Mouse (Mus musculus) limb, embryonic 14.5 days (tissue): Measurements from ENCODE around the gene Opn4. TPM values are rescaled to one million over a fixed set of nuclear protein-coding genes. Genes with fewer than 3 reads are reported as not detected.

Experiments
- ATAC-seq: fragments of 200-750 bp; cut with Nextera tagmentation; 2 replicates; pipeline ENCODE4 v1.8.0; 2017; ENCODE audit warnings: low read depth, moderate number of reproducible peaks, moderate TSS enrichment; ENCODE audit not compliant: low FRiP score
- DNase-seq: peaks from one replicate; pipeline ENCODE4 v3.0.0-alpha.2; 2015; ENCODE audit warnings: low spot score
- H3K27ac ChIP-seq: fragments of 300-500 bp; sonication (generic); replicated peaks from 2 replicates; pipeline ENCODE4 v1.5.1; 2014; ENCODE audit warnings: low read depth, mild to moderate bottlenecking, low read length, moderate library complexity, mixed read lengths
- H3K27me3 ChIP-seq: fragments of 300-500 bp; sonication (generic); 2 replicates; pipeline ENCODE4 v1.6.1; 2014; ENCODE audit warnings: low read length, mixed read lengths; ENCODE audit not compliant: control insufficient read depth, insufficient read depth
- H3K36me3 ChIP-seq: fragments of 300-500 bp; sonication (generic); 2 replicates; pipeline ENCODE4 v1.6.1; 2014; ENCODE audit warnings: mild to moderate bottlenecking, low read length, moderate library complexity, mixed read lengths; ENCODE audit not compliant: control insufficient read depth, insufficient read depth
- H3K4me1 ChIP-seq: fragments of 300-500 bp; sonication (generic); 2 replicates; pipeline ENCODE4 v1.6.1; 2014; ENCODE audit warnings: antibody characterized with exemption, low read length, mixed read lengths; ENCODE audit not compliant: control insufficient read depth, insufficient read depth
- H3K4me2 ChIP-seq: fragments of 300-500 bp; sonication (generic); replicated peaks from 2 replicates; pipeline ENCODE4 v1.6.1; 2014; ENCODE audit warnings: low read depth, mild to moderate bottlenecking, low read length, moderate library complexity; ENCODE audit not compliant: severe bottlenecking
- H3K4me3 ChIP-seq: fragments of 300-500 bp; sonication (generic); replicated peaks from 2 replicates; pipeline ENCODE4 v1.5.1; 2014; ENCODE audit warnings: low read length
- H3K9ac ChIP-seq: fragments of 300-500 bp; sonication (generic); 2 replicates; pipeline ENCODE4 v1.6.1; 2014; ENCODE audit warnings: mild to moderate bottlenecking, low read depth, low read length, moderate library complexity; ENCODE audit not compliant: severe bottlenecking
- H3K9me3 ChIP-seq: fragments of 300-500 bp; sonication (generic); 2 replicates; pipeline ENCODE4 v1.6.1; 2016; ENCODE audit warnings: low read length; ENCODE audit not compliant: control insufficient read depth
- POLR2A ChIP-seq: fragments of 200-500 bp; IDR thresholded peaks from 2 replicates; pipeline ENCODE4 v1.8.0; 2012; ENCODE audit warnings: inconsistent platforms, mild to moderate bottlenecking, moderate library complexity, borderline replicate concordance; ENCODE audit not compliant: insufficient read depth, insufficient read length; ENCODE audit errors: extremely low read depth
- WGBS: fragments of 180-500 bp; shearing (Covaris S2); extraction: QIAGEN DNeasy Blood & Tissue Kit; methylation state at CpG from one replicate; pipeline ENCODE4 v1.1.7; 2014; 5-methylcytosine and 5-hydroxymethylcytosine counted together
- polyA plus RNA-seq, 2 experiments: library from polyadenylated mRNA; depleted of rRNA in 1 of 2; stranded (reverse) in 1 of 2; unstranded in 1 of 2; fragments of >200 nt; fragmentation: Nextera tagmentation in 1 of 2; extraction: Ambion mirVana in 1 of 2; gene quantifications; 2 replicates each; pipeline versions ENCODE4 v1.2.1 to v1.2.3; 2012 to 2014

Gene Opn4
- polyA plus RNA-seq, 2 experiments: 0.09 to 0.25 TPM

- H3K27me3 ChIP-seq: no peaks in the 10 kb centered on the region
- H3K27ac ChIP-seq: no peak overlapping the region
- no peak overlapping the region for H3K4me3 ChIP-seq
- H3K4me2 ChIP-seq: no peak overlapping the region
- WGBS: 90% methylated on average over 5 of the region's 5 CpGs
- DNase-seq: no peak
- no peak for TF ChIP-seq POLR2A
- H3K9ac ChIP-seq: no peak overlapping the region
- no peaks in the 10 kb centered on the region for H3K9me3 ChIP-seq
- H3K36me3 ChIP-seq: no peaks in the 10 kb centered on the region
- H3K4me1 ChIP-seq: no peaks in the 10 kb centered on the region
- ATAC-seq: no peak
Measured at GRCm38 (mm10) chr14:34541896-34542295, 58.0 kb downstream of the Opn4 start.

DNA sequence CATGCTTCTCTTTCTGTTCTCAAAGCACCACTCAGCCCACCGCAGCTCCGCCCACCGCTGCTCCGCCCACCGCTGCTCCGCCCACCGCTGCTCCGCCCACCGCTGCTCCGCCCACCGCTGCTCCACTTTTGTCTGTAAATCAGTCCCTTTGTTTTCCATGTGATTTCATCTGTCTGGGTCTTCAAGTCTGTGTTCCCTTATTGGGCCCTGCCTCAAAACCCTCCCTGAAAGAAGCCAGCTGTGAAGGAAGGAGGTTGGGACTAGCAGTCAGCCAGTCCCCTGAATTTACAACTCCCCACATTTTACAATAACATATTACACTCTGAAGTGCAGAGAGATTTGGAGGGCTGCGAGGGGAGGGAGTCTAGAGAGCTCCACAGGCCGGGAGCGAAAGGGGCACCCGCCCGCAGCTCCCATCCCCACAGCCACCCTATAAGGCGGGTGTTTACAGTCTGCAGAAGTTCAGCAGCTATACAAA lies 59.2 kb downstream of the Opn4 start:
- WGBS: 18% methylated on average over 17 of the region's 17 CpGs
- DNase-seq (no peak), ATAC-seq (peak; percentile 56)
- no peak overlapping the region for H3K9ac ChIP-seq
- peak overlapping the region; percentile 20; the same call in 1 of the 2 replicates for H3K4me2 ChIP-seq
- no peak overlapping the region for H3K4me3 ChIP-seq
- no peaks in the 10 kb centered on the region for H3K36me3 ChIP-seq
- H3K27ac ChIP-seq: 0 out of 2 replicates have a peak overlapping the region, but pooled peaks have one; percentile 38
- H3K27me3 ChIP-seq: no peaks in the 10 kb centered on the region
- H3K4me1 ChIP-seq: no peaks in the 10 kb centered on the region
- TF ChIP-seq POLR2A: no peak
- no peaks in the 10 kb centered on the region for H3K9me3 ChIP-seq

Other genes with a start within 250 kb of the Opn4 start
- gene Fam25c, start 244.7 kb downstream of the Opn4 start, polyA plus RNA-seq (2012; rRNA removed): 7.1 and 23.5 TPM in 2 replicates
- gene Fam25c, start 244.7 kb downstream of the Opn4 start, polyA plus RNA-seq (2014; fragmentation: Nextera tagmentation; extraction: Ambion mirVana): 30.0 and 45.6 TPM in 2 replicates
- gene Sncg, start 225.4 kb downstream of the Opn4 start, polyA plus RNA-seq (2012; rRNA removed): 2.1 and 3.8 TPM in 2 replicates
- gene Sncg, start 225.4 kb downstream of the Opn4 start, polyA plus RNA-seq (2014; fragmentation: Nextera tagmentation; extraction: Ambion mirVana): 3.0 and 3.6 TPM in 2 replicates
- 4.5 and 4.7 TPM in 2 replicates for gene Mmrn2, start 224.7 kb downstream of the Opn4 start, polyA plus RNA-seq (2012; rRNA removed)
- 6.9 and 7.7 TPM in 2 replicates for gene Mmrn2, start 224.7 kb downstream of the Opn4 start, polyA plus RNA-seq (2014; fragmentation: Nextera tagmentation; extraction: Ambion mirVana)
- 44.3 TPM in 2 replicates for gene Bmpr1a, start 96.8 kb downstream of the Opn4 start, polyA plus RNA-seq (2012; rRNA removed)
- gene Bmpr1a, start 96.8 kb downstream of the Opn4 start, polyA plus RNA-seq (2014; fragmentation: Nextera tagmentation; extraction: Ambion mirVana): 72.1 and 72.4 TPM in 2 replicates
- not detected in 2 replicates for gene 9230112D13Rik, start 77.3 kb downstream of the Opn4 start, polyA plus RNA-seq (2012; rRNA removed)
- not detected in 2 replicates for gene 9230112D13Rik, start 77.3 kb downstream of the Opn4 start, polyA plus RNA-seq (2014; fragmentation: Nextera tagmentation; extraction: Ambion mirVana)
- gene Ldb3, start 11.5 kb downstream of the Opn4 start, polyA plus RNA-seq (2012; rRNA removed): 37.7 and 44.1 TPM in 2 replicates
- 20.0 and 26.6 TPM in 2 replicates for gene Ldb3, start 11.5 kb downstream of the Opn4 start, polyA plus RNA-seq (2014; fragmentation: Nextera tagmentation; extraction: Ambion mirVana)
- 16.5 and 23.5 TPM in 2 replicates for gene Wapl, start 73.8 kb upstream of the Opn4 start, polyA plus RNA-seq (2012; rRNA removed)
- 28.4 and 28.8 TPM in 2 replicates for gene Wapl, start 73.8 kb upstream of the Opn4 start, polyA plus RNA-seq (2014; fragmentation: Nextera tagmentation; extraction: Ambion mirVana)
- gene Grid1, start 220.0 kb upstream of the Opn4 start, polyA plus RNA-seq (2012; rRNA removed): 2.0 and 2.2 TPM in 2 replicates
- gene Grid1, start 220.0 kb upstream of the Opn4 start, polyA plus RNA-seq (2014; fragmentation: Nextera tagmentation; extraction: Ambion mirVana): 0.86 and 0.87 TPM in 2 replicates